Mouse (Mus musculus) bone marrow, adult 2 months (tissue): ENCODE measurements around the gene Yes1.

Experiments
- CTCF ChIP-seq: fragments of 200-500 bp; IDR thresholded peaks from 2 replicates; pipeline ENCODE4 v1.5.1; 2011; ENCODE audit warnings: low read length, control low read depth; ENCODE audit not compliant: control insufficient read depth, insufficient read depth
- POLR2A ChIP-seq: fragments of 200-500 bp; IDR thresholded peaks from 2 replicates; pipeline ENCODE4 v1.6.1; 2011; ENCODE audit warnings: low read depth, mild to moderate bottlenecking, control low read depth, low read length, borderline replicate concordance; ENCODE audit not compliant: control insufficient read depth

GRCm38 (mm10) chr5:32706226-32706780 lies 95.3 kb downstream of the Yes1 start:
- no peak for TF ChIP-seq POLR2A
- no peak for TF ChIP-seq CTCF
